Comparison of ENCODE assay signal across 9 mouse cellular contexts in genomic region chr7:112763513-112763912, GRCm38 (mm10).
DNase-seq lines count a peak whose midpoint lies in the region; ATAC-seq lines count a peak whose summit lies in the region.
"Had no signal": no experiment of that assay in that cellular context is flagged by ENCODE, and none has a peak within 500 bp of the region (broad histone marks: within the 10 kb centered on the region; RNA-seq: fewer than 3 reads in every experiment).

No protein-coding gene starts in this region.

- no peaks in the 10 kb centered on the region for H3K27me3 ChIP-seq in forebrain, embryonic 16.5 days (replicated peaks; ENCODE audit: control insufficient read depth, insufficient read depth, low read length)
- H3K27me3 ChIP-seq: liver, embryonic 13.5 days had no signal

- H3K27ac ChIP-seq in forebrain, embryonic 16.5 days (ENCODE audit: low read length) = peak overlapping the region; percentile 61; the same call in 1 of the 2 replicates
- H3K27ac ChIP-seq: liver, embryonic 13.5 days had no signal

- no peaks in the 10 kb centered on the region for H3K9me3 ChIP-seq in forebrain, embryonic 16.5 days (ENCODE audit: control insufficient read depth, low read length)
- H3K9me3 ChIP-seq: liver, embryonic 13.5 days had no signal

- 67% methylated on average over 3 of the region's 3 CpGs for WGBS in forebrain, embryonic 16.5 days

- no peak overlapping the region for H3K9ac ChIP-seq in forebrain, embryonic 16.5 days (replicated peaks; ENCODE audit: low read depth, low read length)
- H3K9ac ChIP-seq: liver, embryonic 13.5 days had no signal

- no peak; the same call in 1 of the 2 replicates for ATAC-seq in cerebellum, adult (ENCODE audit: insufficient number of reproducible peaks, low FRiP score, low TSS enrichment)
- ATAC-seq in forebrain, embryonic 16.5 days = peak; percentile 4; the same call in 1 of the 2 replicates

- H3K4me3 ChIP-seq in forebrain, embryonic 16.5 days (replicated peaks; ENCODE audit: low read length) = no peak overlapping the region
- H3K4me3 ChIP-seq: liver, embryonic 13.5 days had no signal

- peak; percentile 25 for DNase-seq in cerebellum, adult 11 months
- peak; percentile 74 for DNase-seq in adrenal gland, adult 2 months
- DNase-seq in kidney, adult 18-20 months = peak; percentile 86
- no peak for DNase-seq in thymus, adult 18-20 months
- no peak for DNase-seq in layer of hippocampus, postnatal 25 days (ENCODE audit: extremely low spot score in 1 of 2, low spot score in 1 of 2)
- no peak for DNase-seq in retina, postnatal 1 day
- DNase-seq: liver, embryonic 13.5 days had no signal

- H3K4me1 ChIP-seq in forebrain, embryonic 16.5 days (replicated peaks; ENCODE audit: control insufficient read depth, insufficient read depth, low read length) = peaks cover 43% of the 10 kb centered on the region
- H3K4me1 ChIP-seq: liver, embryonic 13.5 days had no signal

- H3K36me3 ChIP-seq in forebrain, embryonic 16.5 days (ENCODE audit: control insufficient read depth, insufficient read depth) = no peaks in the 10 kb centered on the region
- H3K36me3 ChIP-seq: liver, embryonic 13.5 days had no signal

- no peak overlapping the region for H3K4me2 ChIP-seq in forebrain, embryonic 16.5 days (ENCODE audit: low read length)
- H3K4me2 ChIP-seq: liver, embryonic 13.5 days had no signal

Comparison
In these comparisons a context has a peak if more than half of its experiments do, and no peak if none do; other contexts are left out.
1. DNase-seq: peak in cerebellum, adult 11 months (single experiment), adrenal gland, adult 2 months (single experiment) and kidney, adult 18-20 months (single experiment); none in thymus, adult 18-20 months (0 of 2), layer of hippocampus, postnatal 25 days (0 of 2) and retina, postnatal 1 day (single experiment).